Mouse (Mus musculus) left cerebral cortex, adult 18-20 months (tissue): ENCODE measurements around the gene Amdhd1. TPM values are rescaled to one million over a fixed set of nuclear protein-coding genes. Genes with fewer than 3 reads are reported as not detected.

Experiments
- DNase-seq, 2 experiments: peaks; one replicate each; pipeline ENCODE4 v3.0.0; 2021 to 2022; ENCODE audit warnings: low spot score in 2 of 2, mixed read lengths in 1 of 2
- total RNA-seq, 2 experiments: library from RNA; stranded (reverse); gene quantifications; 2 replicates each; pipeline ENCODE4 v1.2.3; 2021

The Amdhd1 gene
- total RNA-seq, 2 experiments from 2014 or later = 0.40 to 0.67 TPM

GRCm38 (mm10) chr10:93484511-93484910, 55.3 kb downstream of the Amdhd1 start:
- DNase-seq = no peak

Other genes with a start within 250 kb of the Amdhd1 start
- gene Elk3, start 228.9 kb downstream of the Amdhd1 start, total RNA-seq = 1 to 10 TPM; 8.7 to 9.5 TPM
- gene Lta4h, start 86.6 kb downstream of the Amdhd1 start, total RNA-seq = 10 to 100 TPM; 58.3 to 64.0 TPM
- not detected for gene Hal, start 51.3 kb downstream of the Amdhd1 start, total RNA-seq
- not detected for gene Ccdc38, start 599 bp upstream of the Amdhd1 start, total RNA-seq
- gene Snrpf, start 49.7 kb upstream of the Amdhd1 start, total RNA-seq = 10 to 100 TPM in 1 of 2 experiments, 1 to 10 TPM in 1; 7.7 to 13.1 TPM
- 10 to 100 TPM in 1 of 2 experiments, 1 to 10 TPM in 1; 8.9 to 10.6 TPM for gene Ntn4, start 100.6 kb upstream of the Amdhd1 start, total RNA-seq